Mouse (Mus musculus): ENCODE results near the gene Btbd9.
"Not testable (repeated sequence)": the region's sequence is repeated elsewhere in the genome, so short reads cannot be mapped to it uniquely, and the experiment has no call there.

Btbd9 gene

GRCm38 (mm10) chr17:30575941-30576773 lies at the start of gene Btbd9:
TSS of gene Btbd9 (minus strand) at chr17:30576488.
- TF ChIP-seq CTCF (conservative IDR thresholded peaks at IDR 0.05; ENCODE audit: low read length) (no peak), POU5F1 (IDR thresholded peaks at IDR 0.05; ENCODE audit: borderline replicate concordance, low read length) (no peak), NANOG (IDR thresholded peaks at IDR 0.05; ENCODE audit: borderline replicate concordance, low read length) (no peak)
- H3K4me1 ChIP-seq (replicated peaks; ENCODE audit: low read depth, low read length): peaks cover 31% of the 10 kb centered on the region

GRCm38 (mm10) chr17:30624132-30624531 lies 47.8 kb upstream of the Btbd9 start, which contains the start of gene Dnah8:
TSS of gene Dnah8 (plus strand) at chr17:30624354.
- Histone ChIP-seq H3K36me3 (ENCODE audit: insufficient read depth, low read length) (peaks cover 30% of the 10 kb centered on the region), H3K4me3 (replicated peaks; ENCODE audit: low read length) (peak within 1 kb of the TSS; percentile 39), H3K4me1 (replicated peaks; ENCODE audit: low read depth, low read length) (peaks cover 36% of the 10 kb centered on the region), H3K9me3 (ENCODE audit: low read length) (peaks cover 15% of the 10 kb centered on the region)
- H3K27me3 ChIP-seq (ENCODE audit: insufficient read depth, low read length): not testable (repeated sequence)

More at GRCm38 (mm10) chr17:30575941-30576773, at the start of gene Btbd9:
- H3K36me3 ChIP-seq (ENCODE audit: insufficient read depth, low read length): peaks cover 12% of the 10 kb centered on the region; the same call in 1 of the 2 replicates
- H3K9me3 ChIP-seq (ENCODE audit: low read length): no peaks in the 10 kb centered on the region
- peaks cover 27% of the 10 kb centered on the region for H3K27me3 ChIP-seq (ENCODE audit: insufficient read depth, low read length)
- H3K4me3 ChIP-seq (replicated peaks; ENCODE audit: low read length): peak within 1 kb of the TSS; percentile 88

GRCm38 (mm10) chr17:30623200-30623599 lies 46.9 kb upstream of the Btbd9 start:
- Histone ChIP-seq H3K27me3 (ENCODE audit: insufficient read depth, low read length) (no peaks in the 10 kb centered on the region), H3K9me3 (ENCODE audit: low read length) (peaks cover 15% of the 10 kb centered on the region), H3K4me1 (replicated peaks; ENCODE audit: low read depth, low read length) (peaks cover 30% of the 10 kb centered on the region), H3K4me3 (replicated peaks; ENCODE audit: low read length) (peak overlapping the region; percentile 39), H3K36me3 (ENCODE audit: insufficient read depth, low read length) (peaks cover 24% of the 10 kb centered on the region)
- TF ChIP-seq POU5F1 (IDR thresholded peaks at IDR 0.05; ENCODE audit: borderline replicate concordance, low read length): no peak
- TF ChIP-seq NANOG (IDR thresholded peaks at IDR 0.05; ENCODE audit: borderline replicate concordance, low read length): no peak
- no peak for TF ChIP-seq CTCF (conservative IDR thresholded peaks at IDR 0.05; ENCODE audit: low read length)

GRCm38 (mm10) chr17:30621450-30621849 lies 45.2 kb upstream of the Btbd9 start:
- peaks cover 24% of the 10 kb centered on the region for H3K36me3 ChIP-seq (ENCODE audit: insufficient read depth, low read length)
- peaks cover 15% of the 10 kb centered on the region for H3K9me3 ChIP-seq (ENCODE audit: low read length)
- no peak for TF ChIP-seq POU5F1 (IDR thresholded peaks at IDR 0.05; ENCODE audit: borderline replicate concordance, low read length)
- peak; percentile 97 for TF ChIP-seq CTCF (conservative IDR thresholded peaks at IDR 0.05; ENCODE audit: low read length)
- no peak overlapping the region for H3K4me3 ChIP-seq (replicated peaks; ENCODE audit: low read length)
- peaks cover 1% of the 10 kb centered on the region; the same call in 1 of the 2 replicates for H3K27me3 ChIP-seq (ENCODE audit: insufficient read depth, low read length)
- H3K4me1 ChIP-seq (replicated peaks; ENCODE audit: low read depth, low read length): peaks cover 34% of the 10 kb centered on the region

- Histone ChIP-seq H3K36me3 (ENCODE audit: insufficient read depth, low read length) (peaks cover 24% of the 10 kb centered on the region), H3K27me3 (ENCODE audit: insufficient read depth, low read length) (peaks cover 7% of the 10 kb centered on the region), H3K4me1 (replicated peaks; ENCODE audit: low read depth, low read length) (peaks cover 31% of the 10 kb centered on the region), H3K4me3 (replicated peaks; ENCODE audit: low read length) (no peak overlapping the region), H3K9me3 (ENCODE audit: low read length) (peaks cover 15% of the 10 kb centered on the region)
- TF ChIP-seq POU5F1 (IDR thresholded peaks at IDR 0.05; ENCODE audit: borderline replicate concordance, low read length) (no peak), NANOG (IDR thresholded peaks at IDR 0.05; ENCODE audit: borderline replicate concordance, low read length) (no peak), CTCF (conservative IDR thresholded peaks at IDR 0.05; ENCODE audit: low read length) (no peak)
Measured at GRCm38 (mm10) chr17:30620548-30620947, 44.3 kb upstream of the Btbd9 start.

- peaks cover 15% of the 10 kb centered on the region for H3K9me3 ChIP-seq (ENCODE audit: low read length)
- no peak for TF ChIP-seq CTCF (conservative IDR thresholded peaks at IDR 0.05; ENCODE audit: low read length)
- no peak for TF ChIP-seq POU5F1 (IDR thresholded peaks at IDR 0.05; ENCODE audit: borderline replicate concordance, low read length)
- TF ChIP-seq NANOG (IDR thresholded peaks at IDR 0.05; ENCODE audit: borderline replicate concordance, low read length): no peak
- H3K4me3 ChIP-seq (replicated peaks; ENCODE audit: low read length): no peak overlapping the region
- H3K27me3 ChIP-seq (ENCODE audit: insufficient read depth, low read length): peaks cover 11% of the 10 kb centered on the region
- H3K36me3 ChIP-seq (ENCODE audit: insufficient read depth, low read length): peaks cover 24% of the 10 kb centered on the region
- peaks cover 31% of the 10 kb centered on the region for H3K4me1 ChIP-seq (replicated peaks; ENCODE audit: low read depth, low read length)
Measured at GRCm38 (mm10) chr17:30619153-30619552, 42.9 kb upstream of the Btbd9 start.

GRCm38 (mm10) chr17:30618136-30618891 lies 42.0 kb upstream of the Btbd9 start:
- Histone ChIP-seq H3K27me3 (ENCODE audit: insufficient read depth, low read length) (peaks cover 11% of the 10 kb centered on the region), H3K4me1 (replicated peaks; ENCODE audit: low read depth, low read length) (peaks cover 27% of the 10 kb centered on the region), H3K9me3 (ENCODE audit: low read length) (peaks cover 15% of the 10 kb centered on the region), H3K36me3 (ENCODE audit: insufficient read depth, low read length) (peaks cover 23% of the 10 kb centered on the region), H3K4me3 (replicated peaks; ENCODE audit: low read length) (no peak overlapping the region)
- TF ChIP-seq NANOG (IDR thresholded peaks at IDR 0.05; ENCODE audit: borderline replicate concordance, low read length): no peak
- TF ChIP-seq CTCF (conservative IDR thresholded peaks at IDR 0.05; ENCODE audit: low read length): no peak
- no peak for TF ChIP-seq POU5F1 (IDR thresholded peaks at IDR 0.05; ENCODE audit: borderline replicate concordance, low read length)

- no peak overlapping the region for H3K4me3 ChIP-seq (replicated peaks; ENCODE audit: low read length)
- H3K9me3 ChIP-seq (ENCODE audit: low read length): peaks cover 12% of the 10 kb centered on the region
- no peak for TF ChIP-seq CTCF (conservative IDR thresholded peaks at IDR 0.05; ENCODE audit: low read length)
- TF ChIP-seq POU5F1 (IDR thresholded peaks at IDR 0.05; ENCODE audit: borderline replicate concordance, low read length): no peak
- no peak for TF ChIP-seq NANOG (IDR thresholded peaks at IDR 0.05; ENCODE audit: borderline replicate concordance, low read length)
- H3K36me3 ChIP-seq (ENCODE audit: insufficient read depth, low read length): peaks cover 2% of the 10 kb centered on the region; the same call in 1 of the 2 replicates
- peaks cover 16% of the 10 kb centered on the region for H3K4me1 ChIP-seq (replicated peaks; ENCODE audit: low read depth, low read length)
- peaks cover 11% of the 10 kb centered on the region for H3K27me3 ChIP-seq (ENCODE audit: insufficient read depth, low read length)
Measured at GRCm38 (mm10) chr17:30616203-30616602, 39.9 kb upstream of the Btbd9 start.
